Mouse (Mus musculus): Measurements from ENCODE around the gene Cers5.
A peak's percentile ranks its signal among the peaks of the same experiment; 100 is the strongest.

- TF ChIP-seq CTCF (IDR thresholded peaks at IDR 0.05; ENCODE audit: control insufficient read depth, insufficient read depth, insufficient replicate concordance, low read depth, low read length) (no peak), POLR2A (IDR thresholded peaks at IDR 0.05; ENCODE audit: control insufficient read depth, low read depth, low read length) (peak; percentile 30; the same call in 1 of the 2 replicates)
Observed at GRCm38 (mm10) chr15:99714206-99714605, 58.5 kb downstream of the Cers5 start.
